In the genomic region with DNA sequence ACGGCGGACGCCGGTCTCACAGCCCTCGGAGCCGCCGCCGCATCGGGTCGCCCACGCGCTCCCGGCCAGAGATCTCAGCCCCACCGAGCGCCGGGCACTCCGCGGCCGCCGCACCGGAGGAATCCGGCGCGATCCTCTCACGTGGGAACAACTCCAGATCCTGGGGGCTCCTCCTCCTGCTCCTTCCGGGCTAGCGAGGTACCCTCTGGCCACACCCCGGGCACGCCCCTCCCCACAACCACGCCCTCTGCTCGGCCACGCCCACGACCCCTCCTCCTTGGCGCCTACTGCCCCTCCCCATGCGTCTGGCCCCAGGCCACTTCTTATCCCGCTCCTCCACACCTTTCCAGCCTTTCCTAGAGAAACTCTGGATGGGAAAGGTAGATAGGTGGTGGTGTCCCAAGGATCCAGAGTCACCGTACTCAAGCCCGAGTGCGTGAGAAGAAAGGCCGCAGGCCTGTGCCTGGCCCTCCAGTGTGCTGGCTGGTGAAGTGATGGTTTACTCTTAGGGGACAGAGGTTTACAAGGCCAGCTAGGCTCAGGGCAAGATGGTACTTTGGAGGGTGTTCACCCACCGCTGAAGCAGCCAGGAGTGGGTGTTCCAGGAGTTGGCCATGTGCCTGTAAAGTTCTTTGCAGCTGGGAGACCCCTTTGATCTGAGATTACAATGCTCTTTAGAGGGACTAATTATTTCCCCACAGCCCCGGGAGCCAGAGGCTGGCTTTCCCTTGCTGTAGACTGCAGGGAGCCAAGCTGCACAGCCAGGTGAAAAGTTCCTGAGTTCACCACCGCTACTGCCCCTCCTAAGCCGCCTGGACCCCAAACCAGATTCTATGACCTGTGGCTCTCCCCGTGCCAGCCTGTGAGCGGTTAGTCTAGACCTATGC, we compare ENCODE assay signal across 8 mouse cellular contexts. TPM values are rescaled to one million over a fixed set of nuclear protein-coding genes. Genes with fewer than 3 reads are reported as not detected.
DNase-seq lines count a peak whose midpoint lies in the region; ATAC-seq and TF ChIP-seq lines count a peak whose summit lies in the region.

A gene (minus strand): TSS at position 162 of the 887 bp plus-strand sequence.

- peak within 1 kb of the TSS; percentile 62 for H3K4me3 ChIP-seq in liver, embryonic 16.5 days (ENCODE audit: low read depth, low read length)
- peak within 1 kb of the TSS; percentile 60 for H3K4me3 ChIP-seq in olfactory bulb, adult 2 months (ENCODE audit: insufficient read depth, low read depth, low read length)

- no peaks in the 10 kb centered on the region for H3K36me3 ChIP-seq in liver, embryonic 16.5 days (ENCODE audit: control insufficient read depth, insufficient read depth)

- peaks cover 12% of the 10 kb centered on the region for H3K27me3 ChIP-seq in liver, embryonic 16.5 days (ENCODE audit: control insufficient read depth, insufficient read depth, low read depth, low read length)

- no peak for TF ChIP-seq CTCF in olfactory bulb, adult 2 months (IDR thresholded peaks at IDR 0.05; ENCODE audit: insufficient read depth, low read depth, low read length)

- peak; percentile 77 for ATAC-seq in liver, embryonic 16.5 days (ENCODE audit: low read depth)

- TF ChIP-seq POLR2A in olfactory bulb, adult 2 months (IDR thresholded peaks at IDR 0.05; ENCODE audit: insufficient read depth, low read depth, low read length), result no peak

- H3K9ac ChIP-seq in liver, embryonic 16.5 days (ENCODE audit: low read depth, low read length), result peak within 1 kb of the TSS; percentile 18; the same call in 1 of the 2 replicates

- DNase-seq in CD4-positive helper T cell, adult 2 months (ENCODE audit: low read depth, low spot score), result peak; percentile 18
- peak; percentile 77 to 79 for DNase-seq in cerebellum, adult 18-20 months
- peak; percentile 89 for DNase-seq in forelimb bud, embryonic 11.5 days (ENCODE audit: low read depth, low spot score)
- peak; percentile 73 for DNase-seq in heart, postnatal 25 days (ENCODE audit: low spot score)
- DNase-seq in layer of hippocampus, adult 18-20 months (ENCODE audit: low spot score in 2 of 2), result peak; percentile 63 to 73
- DNase-seq in thymus, postnatal 10 days (ENCODE audit: low spot score in 2 of 2), result peak; percentile 64 to 72

- H3K9me3 ChIP-seq in liver, embryonic 16.5 days (replicated peaks; ENCODE audit: control insufficient read depth, low read length), result no peaks in the 10 kb centered on the region

- no peak within 1 kb of the TSS for H3K27ac ChIP-seq in liver, embryonic 16.5 days (ENCODE audit: low read length)
- H3K27ac ChIP-seq in olfactory bulb, adult 2 months (ENCODE audit: insufficient read depth, low read depth, low read length), result no peak within 1 kb of the TSS

- 9% methylated on average over 45 of the region's 46 CpGs for WGBS in liver, embryonic 16.5 days (ENCODE audit: insufficient replicate concordance)
- 9% methylated on average over 46 of the region's 46 CpGs for WGBS in olfactory bulb, adult 2 months

- H3K4me2 ChIP-seq in liver, embryonic 16.5 days (ENCODE audit: low read depth, low read length), result peak within 1 kb of the TSS; percentile 78

- intact Hi-C loops in heart, postnatal 25 days (cut with DNase I), result loop anchor here (2.0 kb wide), 1 partner anchor 87 kb away; no protein-coding TSS in a partner anchor

- H3K4me1 ChIP-seq in liver, embryonic 16.5 days (ENCODE audit: control insufficient read depth, low read depth, low read length), result no peaks in the 10 kb centered on the region
- H3K4me1 ChIP-seq in olfactory bulb, adult 2 months (ENCODE audit: control insufficient read depth, insufficient read depth, low read length), result peaks cover 25% of the 10 kb centered on the region

RNA-seq across cellular contexts. Expression of the gene that starts here (rescaled TPM):
- 1 to 10 TPM; 3.4 to 4.3 TPM for total RNA-seq in heart, postnatal 25 days (2021)
- 10 to 100 TPM; 45.9 to 48.5 TPM for total RNA-seq in layer of hippocampus, adult 18-20 months (2021)
- 0.33 and 0.37 TPM in 2 replicates for polyA plus RNA-seq in liver, embryonic 16.5 days (2015; fragmentation: Nextera tagmentation; extraction: Ambion mirVana)
- polyA plus RNA-seq in olfactory bulb, adult 2 months (2012; ENCODE audit: insufficient read depth, insufficient read length, low replicate concordance, missing spikeins), result not detected in 2 replicates

Comparison
In these comparisons a context has a peak if more than half of its experiments do, and no peak if none do; other contexts are left out.
1. RNA of the gene that starts here (total RNA-seq): 45.9 to 48.5 TPM in layer of hippocampus, adult 18-20 months; 3.4 to 4.3 TPM in heart, postnatal 25 days; every median in the first group is over 4 times any median in the second.
2. Peak in ATAC-seq, H3K4me3 ChIP-seq, H3K9ac ChIP-seq and H3K4me2 ChIP-seq in liver, embryonic 16.5 days; RNA of the gene not detected or under 1 TPM.
3. DNase-seq: peak in every context shown above with its lines; median percentile 89 in forelimb bud, embryonic 11.5 days; 78 in cerebellum, adult 18-20 months; 73 in heart, postnatal 25 days; 68 in layer of hippocampus, adult 18-20 months; 68 in thymus, postnatal 10 days; 18 in CD4-positive helper T cell, adult 2 months.